Mouse (Mus musculus) lung, postnatal 0 days (tissue): ENCODE measurements around the gene Baiap2l1. TPM values are rescaled to one million over a fixed set of nuclear protein-coding genes. Genes with fewer than 3 reads are reported as not detected.

Source experiments
- ATAC-seq: fragments of 200-750 bp; cut with Nextera tagmentation; 2 replicates; pipeline ENCODE4 v1.8.0; 2017; ENCODE audit warnings: moderate library complexity
- DNase-seq: peaks from one replicate; pipeline ENCODE4 v3.0.0-alpha.2; 2016; ENCODE audit warnings: low spot score
- H3K27ac ChIP-seq: fragments of 300-500 bp; sonication (generic); 2 replicates; pipeline ENCODE4 v1.5.1; 2014; ENCODE audit warnings: antibody characterized with exemption, mild to moderate bottlenecking, low read length, mixed read lengths
- H3K27me3 ChIP-seq: fragments of 300-500 bp; sonication (generic); replicated peaks from 2 replicates; pipeline ENCODE4 v1.6.1; 2014; ENCODE audit warnings: low read length, mixed read lengths; ENCODE audit not compliant: insufficient read depth
- H3K36me3 ChIP-seq: fragments of 300-500 bp; sonication (generic); 2 replicates; pipeline ENCODE4 v1.6.1; 2014; ENCODE audit warnings: low read length, mixed read lengths; ENCODE audit not compliant: insufficient read depth
- H3K4me1 ChIP-seq: fragments of 300-500 bp; sonication (generic); 2 replicates; pipeline ENCODE4 v1.6.1; 2014; ENCODE audit warnings: antibody characterized with exemption, low read depth, low read length, mixed read lengths; ENCODE audit not compliant: insufficient read depth
- H3K4me2 ChIP-seq: fragments of 300-500 bp; sonication (generic); replicated peaks from 2 replicates; pipeline ENCODE4 v1.6.1; 2014; ENCODE audit warnings: low read depth, mild to moderate bottlenecking, low read length, moderate library complexity, mixed read lengths
- H3K4me3 ChIP-seq: fragments of 300-500 bp; sonication (generic); 2 replicates; pipeline ENCODE4 v1.5.1; 2014; ENCODE audit warnings: low read depth, low read length
- H3K9ac ChIP-seq: fragments of 300-500 bp; sonication (generic); replicated peaks from 2 replicates; pipeline ENCODE4 v1.6.1; 2014; ENCODE audit warnings: low read depth, mild to moderate bottlenecking
- H3K9me3 ChIP-seq: fragments of 300-500 bp; sonication (generic); 2 replicates; pipeline ENCODE4 v1.6.1; 2016; ENCODE audit warnings: low read length, mixed read lengths
- CTCF ChIP-seq: IDR thresholded peaks from 2 replicates; pipeline ENCODE4 v1.5.1; 2016; ENCODE audit warnings: antibody characterized with exemption, mild to moderate bottlenecking
- EP300 ChIP-seq: IDR thresholded peaks from 2 replicates; pipeline ENCODE4 v1.6.1; 2016; ENCODE audit warnings: antibody characterized with exemption, mild to moderate bottlenecking, control low read depth
- WGBS: fragments of 180-500 bp; shearing (Covaris S2); extraction: QIAGEN DNeasy Blood & Tissue Kit; methylation state at CpG from one replicate; pipeline ENCODE4 v1.1.7; 2014; 5-methylcytosine and 5-hydroxymethylcytosine counted together
- polyA plus RNA-seq: library from polyadenylated mRNA; unstranded; fragments of >200 nt; fragmentation: Nextera tagmentation; extraction: Ambion mirVana; gene quantifications from 2 replicates; pipeline ENCODE4 v1.2.1, GENCODE M21; 2015

Gene Baiap2l1
- polyA plus RNA-seq, 1 experiment from 2014 or later = 18.3 TPM

GRCm38 (mm10) chr5:144230216-144230615, 127.7 kb downstream of the Baiap2l1 start:
- Histone ChIP-seq H3K27ac (no peak overlapping the region), H3K4me3 (no peak overlapping the region), H3K27me3 (no peaks in the 10 kb centered on the region), H3K4me2 (no peak overlapping the region), H3K36me3 (no peaks in the 10 kb centered on the region), H3K4me1 (no peaks in the 10 kb centered on the region), H3K9me3 (no peaks in the 10 kb centered on the region), H3K9ac (no peak overlapping the region)
- no peak for ATAC-seq
- 81% methylated on average over 7 of the region's 7 CpGs for WGBS
- no peak for DNase-seq
- no peak for TF ChIP-seq CTCF
- TF ChIP-seq EP300 = no peak

GRCm38 (mm10) chr5:144226220-144226619, 131.7 kb downstream of the Baiap2l1 start:
- ATAC-seq = no peak
- no peak overlapping the region for H3K27ac ChIP-seq
- 31% methylated on average over 11 of the region's 11 CpGs for WGBS
- no peak for TF ChIP-seq CTCF
- no peak for TF ChIP-seq EP300
- DNase-seq = no peak
- H3K4me1 ChIP-seq = peaks cover 12% of the 10 kb centered on the region; the same call in 1 of the 2 replicates
- H3K4me3 ChIP-seq = no peak overlapping the region
- H3K36me3 ChIP-seq = no peaks in the 10 kb centered on the region
- H3K9me3 ChIP-seq = no peaks in the 10 kb centered on the region
- H3K27me3 ChIP-seq = no peaks in the 10 kb centered on the region
- H3K4me2 ChIP-seq = no peak overlapping the region
- H3K9ac ChIP-seq = no peak overlapping the region

GRCm38 (mm10) chr5:144223899-144224816, 133.8 kb downstream of the Baiap2l1 start:
- H3K36me3 ChIP-seq = no peaks in the 10 kb centered on the region

GRCm38 (mm10) chr5:144223503-144223862, 134.4 kb downstream of the Baiap2l1 start, which contains the start of gene Tecpr1:
Gene Tecpr1, minus strand, starts transcription at chr5:144223615.
- peak; percentile 97 for ATAC-seq
- 2% methylated on average over 35 of the region's 37 CpGs for WGBS
- peaks cover 16% of the 10 kb centered on the region for H3K4me1 ChIP-seq

More at GRCm38 (mm10) chr5:144223899-144224816, 133.8 kb downstream of the Baiap2l1 start:
- no peak for TF ChIP-seq EP300
- TF ChIP-seq CTCF = no peak
- H3K27me3 ChIP-seq = no peaks in the 10 kb centered on the region
- peaks cover 16% of the 10 kb centered on the region; the same call in 1 of the 2 replicates for H3K4me1 ChIP-seq
- H3K9ac ChIP-seq = peak overlapping the region; percentile 58
- WGBS = 24% methylated on average over 18 of the region's 18 CpGs
- peak overlapping the region; percentile 70 for H3K4me3 ChIP-seq
- peak overlapping the region; percentile 91 for H3K27ac ChIP-seq
- no peaks in the 10 kb centered on the region for H3K9me3 ChIP-seq
- ATAC-seq (no peak; the same call in 1 of the 2 replicates), DNase-seq (no peak)
- H3K4me2 ChIP-seq = peak overlapping the region; percentile 75

GRCm38 (mm10) chr5:144222811-144223502, 135.0 kb downstream of the Baiap2l1 start:
- ATAC-seq = peak; percentile 55
- H3K27ac ChIP-seq = peak overlapping the region; percentile 91
- WGBS = 2% methylated on average over 25 of the region's 25 CpGs

More at GRCm38 (mm10) chr5:144223503-144223862, 134.4 kb downstream of the Baiap2l1 start, which contains the start of gene Tecpr1:
- peak within 1 kb of the TSS; percentile 70 for H3K4me3 ChIP-seq
- H3K9me3 ChIP-seq = no peaks in the 10 kb centered on the region
- H3K36me3 ChIP-seq = no peaks in the 10 kb centered on the region
- peak; percentile 39; the same call in 1 of the 2 replicates for TF ChIP-seq CTCF
- TF ChIP-seq EP300 = 0 out of 2 replicates have a peak, but pooled peaks have one; percentile 11
- H3K9ac ChIP-seq = peak within 1 kb of the TSS; percentile 58
- peak within 1 kb of the TSS; percentile 91 for H3K27ac ChIP-seq
- H3K27me3 ChIP-seq = no peaks in the 10 kb centered on the region
- peak; percentile 99 for DNase-seq
- H3K4me2 ChIP-seq = peak within 1 kb of the TSS; percentile 75

GRCm38 (mm10) chr5:144221305-144221704, 136.6 kb downstream of the Baiap2l1 start:
- Histone ChIP-seq H3K4me3 (0 out of 2 replicates have a peak overlapping the region, but pooled peaks have one; percentile 70), H3K4me2 (no peak overlapping the region), H3K9me3 (no peaks in the 10 kb centered on the region), H3K4me1 (peaks cover 16% of the 10 kb centered on the region), H3K27ac (peak overlapping the region; percentile 39), H3K9ac (no peak overlapping the region), H3K36me3 (0 out of 2 replicates have a peak, but pooled peaks cover 1% of the 10 kb centered on the region), H3K27me3 (no peaks in the 10 kb centered on the region)
- WGBS = 42% methylated on average over 4 of the region's 4 CpGs
- ATAC-seq = peak; percentile 5; the same call in 1 of the 2 replicates
- TF ChIP-seq CTCF (no peak), EP300 (peak; percentile 47)
- peak; percentile 71 for DNase-seq

More at GRCm38 (mm10) chr5:144222811-144223502, 135.0 kb downstream of the Baiap2l1 start:
- no peaks in the 10 kb centered on the region for H3K9me3 ChIP-seq
- no peaks in the 10 kb centered on the region for H3K36me3 ChIP-seq
- H3K4me1 ChIP-seq = peaks cover 16% of the 10 kb centered on the region
- no peaks in the 10 kb centered on the region for H3K27me3 ChIP-seq
- DNase-seq = peak; percentile 78
- TF ChIP-seq CTCF = no peak
- TF ChIP-seq EP300 = peak; percentile 72
- peak overlapping the region; percentile 70 for H3K4me3 ChIP-seq
- H3K4me2 ChIP-seq = peak overlapping the region; percentile 75
- peak overlapping the region; percentile 58 for H3K9ac ChIP-seq
